Mouse (Mus musculus) hindbrain, embryonic 13.5 days (tissue): ENCODE measurements around the gene Oaz1. TPM values are rescaled to one million over a fixed set of nuclear protein-coding genes. Genes with fewer than 3 reads are reported as not detected.
A peak's percentile ranks its signal among the peaks of the same experiment; 100 is the strongest.

Source experiments
- ATAC-seq: fragments of 200-750 bp; cut with Nextera tagmentation; 2 replicates; pipeline ENCODE4 v1.8.0; 2017; ENCODE audit warnings: moderate TSS enrichment; ENCODE audit not compliant: low FRiP score
- H3K27ac ChIP-seq: fragments of 300-500 bp; sonication (generic); 2 replicates; pipeline ENCODE4 v1.5.1; 2015; ENCODE audit warnings: inconsistent platforms, mild to moderate bottlenecking, moderate library complexity
- H3K27me3 ChIP-seq: fragments of 300-500 bp; sonication (generic); 2 replicates; pipeline ENCODE4 v1.6.1; 2015; ENCODE audit warnings: mild to moderate bottlenecking, inconsistent platforms
- H3K36me3 ChIP-seq: fragments of 300-500 bp; sonication (generic); 2 replicates; pipeline ENCODE4 v1.6.1; 2015; ENCODE audit warnings: mild to moderate bottlenecking, inconsistent platforms
- H3K4me1 ChIP-seq: fragments of 300-500 bp; sonication (generic); replicated peaks from 2 replicates; pipeline ENCODE4 v1.6.1; 2015; ENCODE audit warnings: inconsistent platforms
- H3K4me2 ChIP-seq: fragments of 300-500 bp; sonication (generic); 2 replicates; pipeline ENCODE4 v1.6.1; 2015; ENCODE audit warnings: inconsistent platforms, mild to moderate bottlenecking, moderate library complexity
- H3K4me3 ChIP-seq: fragments of 300-500 bp; sonication (generic); 2 replicates; pipeline ENCODE4 v1.5.1; 2015; ENCODE audit warnings: mild to moderate bottlenecking, inconsistent platforms
- H3K9ac ChIP-seq: fragments of 300-500 bp; sonication (generic); 2 replicates; pipeline ENCODE4 v1.6.1; 2015; ENCODE audit warnings: mild to moderate bottlenecking, inconsistent platforms
- H3K9me3 ChIP-seq: fragments of 300-500 bp; sonication (generic); 2 replicates; pipeline ENCODE4 v1.6.1; 2016; ENCODE audit warnings: inconsistent platforms
- WGBS: fragments of 180-500 bp; shearing (Covaris S2); methylation state at CpG from one replicate; pipeline ENCODE4 v1.1.7; 2015; 5-methylcytosine and 5-hydroxymethylcytosine counted together
- polyA plus RNA-seq: library from polyadenylated mRNA; unstranded; fragments of >200 nt; fragmentation: Nextera tagmentation; extraction: Ambion mirVana; gene quantifications from 2 replicates; pipeline ENCODE4 v1.2.1, GENCODE M21; 2015

Oaz1 gene
- polyA plus RNA-seq, 1 experiment from 2014 or later, result 1,227 TPM

DNA sequence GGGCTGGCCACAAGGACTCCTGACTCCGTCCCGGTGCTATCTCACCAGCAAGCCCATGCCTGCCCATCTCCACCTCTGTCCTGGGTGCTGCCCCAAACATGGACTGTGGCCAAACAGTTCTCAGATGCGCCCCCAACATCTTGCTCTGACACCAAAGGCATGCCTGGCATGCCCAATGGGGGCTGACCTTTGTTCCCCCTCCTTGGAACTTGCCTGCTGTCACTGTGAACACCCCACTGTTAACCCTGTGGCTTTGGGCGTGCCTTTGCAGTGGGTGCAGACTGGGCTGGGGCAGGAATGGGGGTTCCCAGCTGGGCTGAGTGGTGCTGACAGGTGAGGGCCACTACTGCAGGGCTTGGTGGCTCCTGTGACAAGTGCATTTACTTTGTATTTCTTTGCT is 32.7 kb upstream of the Oaz1 start:
- Histone ChIP-seq H3K9me3 (no peaks in the 10 kb centered on the region), H3K27me3 (no peaks in the 10 kb centered on the region), H3K4me2 (no peak overlapping the region), H3K4me1 (peaks cover 26% of the 10 kb centered on the region), H3K9ac (no peak overlapping the region), H3K4me3 (no peak overlapping the region), H3K27ac (peak overlapping the region; percentile 18; the same call in 1 of the 2 replicates), H3K36me3 (peaks cover 77% of the 10 kb centered on the region)
- no peak for ATAC-seq
- WGBS, result 92% methylated on average over 4 of the region's 4 CpGs

DNA sequence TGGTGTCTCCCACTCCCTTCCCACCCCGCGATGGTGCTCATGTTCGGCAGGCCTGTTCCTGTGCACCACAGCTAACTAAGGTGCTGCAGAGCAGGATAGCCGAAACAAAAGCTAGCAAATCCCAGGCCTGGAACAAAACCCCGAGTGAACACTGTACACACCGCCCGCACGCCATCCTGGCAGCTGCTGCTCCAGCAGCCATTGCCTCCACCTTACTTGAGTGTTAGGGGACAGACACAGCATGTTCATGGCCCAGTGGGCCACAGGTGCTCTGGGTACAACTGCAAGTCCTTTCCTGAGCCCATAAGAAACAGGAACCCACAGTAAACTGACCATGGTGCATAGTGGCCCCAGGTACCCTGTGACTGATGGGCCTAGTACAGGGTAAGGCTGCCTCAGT is 31.7 kb upstream of the Oaz1 start:
- peaks cover 68% of the 10 kb centered on the region for H3K36me3 ChIP-seq
- H3K4me1 ChIP-seq, result peaks cover 33% of the 10 kb centered on the region
- no peak overlapping the region for H3K4me3 ChIP-seq
- no peaks in the 10 kb centered on the region for H3K9me3 ChIP-seq
- no peak overlapping the region for H3K9ac ChIP-seq
- 0 out of 2 replicates have a peak overlapping the region, but pooled peaks have one; percentile 18 for H3K27ac ChIP-seq
- no peak for ATAC-seq
- H3K27me3 ChIP-seq, result no peaks in the 10 kb centered on the region
- no peak overlapping the region for H3K4me2 ChIP-seq
- WGBS, result 88% methylated on average over 8 of the region's 8 CpGs

GRCm38 (mm10) chr10:80796307-80796848 is 30.1 kb upstream of the Oaz1 start:
- H3K4me3 ChIP-seq, result peak overlapping the region; percentile 92
- no peak overlapping the region for H3K27ac ChIP-seq
- peak overlapping the region; percentile 94 for H3K9ac ChIP-seq
- no peaks in the 10 kb centered on the region for H3K27me3 ChIP-seq
- no peak for ATAC-seq
- peaks cover 57% of the 10 kb centered on the region for H3K36me3 ChIP-seq
- no peaks in the 10 kb centered on the region for H3K9me3 ChIP-seq
- H3K4me1 ChIP-seq, result peaks cover 44% of the 10 kb centered on the region
- H3K4me2 ChIP-seq, result peak overlapping the region; percentile 93
- WGBS, result 87% methylated on average over 9 of the region's 9 CpGs

DNA sequence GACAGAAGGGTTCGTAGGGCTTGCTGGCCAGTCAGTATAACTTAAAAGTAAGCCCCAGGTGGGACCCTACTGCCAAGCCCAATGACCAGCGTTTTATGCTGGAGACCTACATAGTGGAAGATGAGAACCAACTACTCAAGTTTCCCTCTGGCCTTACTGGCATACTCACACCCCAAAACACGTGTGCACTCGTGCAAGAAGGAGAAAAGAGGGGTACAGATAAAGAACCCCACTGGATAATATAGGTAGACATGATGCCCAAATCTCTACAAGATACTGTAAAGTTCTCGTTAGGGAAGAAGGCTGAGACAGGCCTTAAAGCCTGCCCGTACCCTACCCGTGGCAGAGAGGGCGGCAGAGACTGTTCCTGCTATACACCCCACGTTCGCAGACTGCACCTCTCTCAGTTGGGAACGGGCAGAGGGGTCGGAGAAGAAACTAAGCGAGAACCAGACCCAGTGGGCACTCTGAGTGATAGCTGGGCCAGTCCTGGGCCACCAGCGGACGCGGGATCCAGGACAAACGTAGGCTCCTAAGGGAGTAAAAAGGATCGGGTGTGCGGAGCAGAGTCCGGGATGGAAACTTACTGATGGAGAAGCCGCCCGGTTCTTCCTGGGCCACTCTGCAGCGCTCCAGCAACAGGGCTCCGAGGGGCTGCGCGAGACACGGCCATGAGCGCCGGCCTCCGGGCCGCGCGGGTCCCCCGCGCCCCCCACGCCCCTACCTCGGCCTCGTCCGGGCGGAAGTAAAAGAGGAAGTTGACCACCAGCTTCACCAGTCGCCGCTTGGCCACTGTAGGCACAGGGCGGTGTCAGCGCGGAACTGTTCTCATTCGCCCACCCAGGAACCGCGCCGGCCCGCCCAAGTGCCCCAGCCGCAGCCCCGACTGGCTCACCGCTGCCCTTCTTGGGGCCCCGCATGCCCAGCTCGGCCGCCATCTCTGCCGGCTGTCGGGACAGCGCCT is 29.0 kb upstream of the Oaz1 start:
- H3K9ac ChIP-seq, result peak overlapping the region; percentile 94
- H3K4me3 ChIP-seq, result peak overlapping the region; percentile 92
- no peaks in the 10 kb centered on the region for H3K9me3 ChIP-seq
- H3K4me1 ChIP-seq, result peaks cover 44% of the 10 kb centered on the region
- WGBS, result 4% methylated on average over 58 of the region's 59 CpGs
- H3K27ac ChIP-seq, result peak overlapping the region; percentile 97
- peak overlapping the region; percentile 93 for H3K4me2 ChIP-seq
- peak; percentile 79 for ATAC-seq
- peaks cover 57% of the 10 kb centered on the region for H3K36me3 ChIP-seq
- H3K27me3 ChIP-seq, result no peaks in the 10 kb centered on the region

DNA sequence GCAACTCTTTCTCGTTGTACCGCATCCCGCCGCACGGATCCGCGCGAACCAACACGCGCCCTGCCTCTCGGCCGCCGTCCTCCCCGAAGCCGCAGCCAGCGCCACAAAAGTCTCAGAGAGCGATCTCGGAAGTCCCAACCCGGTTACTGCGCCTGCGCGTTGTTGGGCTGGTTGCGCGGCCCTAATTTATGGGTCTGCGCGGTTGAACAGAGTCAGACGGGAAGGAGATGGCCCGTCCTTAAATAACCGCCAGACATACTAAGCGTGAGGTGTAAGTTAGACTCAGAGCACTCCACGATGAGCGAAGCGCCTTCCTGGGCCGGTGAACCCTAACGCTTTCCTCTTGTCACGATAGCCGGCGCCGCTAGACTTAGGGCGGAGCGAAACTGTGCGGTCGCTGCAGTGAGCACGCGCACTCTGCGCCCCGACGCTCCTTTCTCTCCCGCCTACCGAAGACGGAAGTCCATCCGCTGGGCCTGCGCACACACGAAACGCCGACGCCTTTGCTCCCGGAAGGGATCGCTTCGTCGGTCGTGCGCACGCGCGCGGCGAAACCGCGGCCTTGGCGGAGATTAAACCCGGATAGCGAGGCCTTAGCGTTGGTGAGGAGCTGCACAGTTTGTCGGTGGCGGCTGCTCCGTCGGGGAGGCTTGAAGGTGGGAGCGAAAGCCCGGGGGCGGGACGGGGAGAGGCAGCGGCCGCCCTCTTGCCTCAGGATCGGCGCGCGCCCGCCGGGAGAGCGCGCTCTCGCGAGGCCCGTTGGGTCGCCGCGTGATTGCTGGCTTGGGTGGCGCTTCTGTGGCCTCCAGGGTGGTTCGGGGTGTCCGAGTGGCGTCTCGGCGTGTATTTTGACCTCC is 28.1 kb upstream of the Oaz1 start, which contains the start of the genes Sf3a2 and Plekhj1:
TSS of gene Sf3a2 (plus strand) at position 49 of the 857 bp plus-strand sequence.
TSS of gene Plekhj1 (minus strand) at position 477 of the 857 bp plus-strand sequence.
- under 1% methylated on average over 104 of the region's 104 CpGs for WGBS
- Histone ChIP-seq H3K9me3 (no peaks in the 10 kb centered on the region), H3K4me3 (peak within 1 kb of the TSS; percentile 92), H3K27me3 (no peaks in the 10 kb centered on the region), H3K36me3 (peaks cover 57% of the 10 kb centered on the region), H3K4me1 (peaks cover 44% of the 10 kb centered on the region), H3K9ac (peak within 1 kb of the TSS; percentile 94), H3K4me2 (peak within 1 kb of the TSS; percentile 93), H3K27ac (peak within 1 kb of the TSS; percentile 97)
- peak; percentile 91 for ATAC-seq

DNA sequence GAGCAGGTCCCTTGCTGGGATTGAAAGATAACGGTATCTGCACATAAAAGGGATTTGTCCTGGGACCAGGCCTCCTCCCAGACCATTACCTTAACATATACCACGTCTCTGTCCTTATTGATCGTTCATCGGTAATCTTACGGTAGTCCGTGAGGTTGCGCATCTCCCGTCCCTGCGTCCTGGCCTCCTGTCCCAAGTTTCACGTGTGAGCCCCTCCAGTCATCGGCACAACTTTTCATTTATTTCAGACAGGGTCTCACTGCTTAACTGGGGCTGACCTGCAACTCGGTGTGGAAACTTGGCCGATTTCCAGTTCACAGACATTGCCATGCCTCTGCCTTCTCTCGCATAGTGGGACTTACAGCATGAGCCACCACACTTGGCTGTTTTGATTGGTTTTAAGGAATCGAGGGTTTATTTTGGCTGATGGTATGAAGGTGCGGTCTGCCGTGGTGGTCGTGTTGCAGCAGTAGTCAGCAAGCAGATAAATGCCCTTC is 27.3 kb upstream of the Oaz1 start:
- peak overlapping the region; percentile 93 for H3K4me2 ChIP-seq
- peaks cover 57% of the 10 kb centered on the region for H3K36me3 ChIP-seq
- H3K4me1 ChIP-seq, result peaks cover 44% of the 10 kb centered on the region
- H3K9ac ChIP-seq, result peak overlapping the region; percentile 94
- peaks cover under 1% of the 10 kb centered on the region; the same call in 1 of the 2 replicates for H3K27me3 ChIP-seq
- no peak for ATAC-seq
- 4% methylated on average over 18 of the region's 18 CpGs for WGBS
- peak overlapping the region; percentile 92 for H3K4me3 ChIP-seq
- no peaks in the 10 kb centered on the region for H3K9me3 ChIP-seq
- peak overlapping the region; percentile 97 for H3K27ac ChIP-seq

DNA sequence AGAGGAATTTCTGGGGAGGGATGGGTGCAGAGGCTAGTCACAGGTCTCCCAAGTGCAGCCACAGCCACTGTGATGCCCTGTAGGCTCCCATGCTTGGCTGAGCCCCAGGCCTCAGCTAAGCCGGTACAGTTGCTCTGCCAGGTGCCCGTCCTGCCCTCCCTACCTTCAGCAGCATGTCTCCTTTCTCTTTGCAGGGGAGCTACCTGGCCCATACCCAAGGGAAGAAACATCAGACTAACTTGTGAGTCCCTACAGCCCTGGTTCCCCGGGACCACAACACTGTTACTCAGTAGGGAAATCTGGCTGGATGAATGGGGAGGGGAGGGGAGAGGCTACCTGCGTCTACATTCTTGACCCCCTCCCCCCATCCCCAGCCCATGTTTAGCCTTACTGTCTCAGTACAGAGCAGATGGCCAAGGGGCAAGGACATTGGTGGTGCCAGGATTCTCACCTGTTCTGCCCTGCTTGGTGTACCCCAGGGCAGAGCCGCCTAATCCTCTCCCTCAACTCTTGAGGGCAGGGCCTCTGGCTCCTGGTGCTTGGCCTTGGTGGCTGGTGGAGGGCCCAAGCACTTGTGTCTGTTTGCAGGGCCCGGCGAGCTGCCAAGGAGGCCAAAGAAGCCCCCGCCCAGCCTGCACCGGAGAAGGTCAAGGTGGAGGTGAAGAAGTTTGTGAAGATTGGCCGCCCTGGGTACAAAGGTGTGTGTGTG is 24.1 kb upstream of the Oaz1 start:
- WGBS, result 93% methylated on average over 10 of the region's 10 CpGs

GRCm38 (mm10) chr10:80802996-80803395 is 23.5 kb upstream of the Oaz1 start:
- Histone ChIP-seq H3K36me3 (peaks cover 46% of the 10 kb centered on the region), H3K4me3 (no peak overlapping the region), H3K27ac (no peak overlapping the region), H3K9ac (no peak overlapping the region), H3K4me2 (no peak overlapping the region), H3K9me3 (no peaks in the 10 kb centered on the region), H3K27me3 (peaks cover 21% of the 10 kb centered on the region), H3K4me1 (peaks cover 43% of the 10 kb centered on the region)
- 97% methylated on average over 3 of the region's 3 CpGs for WGBS
- ATAC-seq, result no peak

More for the DNA sequence above, 24.1 kb upstream of the Oaz1 start:
- no peak for ATAC-seq
- Histone ChIP-seq H3K4me2 (no peak overlapping the region), H3K4me3 (no peak overlapping the region), H3K27ac (no peak overlapping the region), H3K36me3 (peaks cover 46% of the 10 kb centered on the region), H3K27me3 (peaks cover 20% of the 10 kb centered on the region), H3K9ac (no peak overlapping the region), H3K4me1 (peaks cover 38% of the 10 kb centered on the region), H3K9me3 (no peaks in the 10 kb centered on the region)

- no peak overlapping the region for H3K27ac ChIP-seq
- H3K36me3 ChIP-seq, result peaks cover 46% of the 10 kb centered on the region
- no peak overlapping the region for H3K4me3 ChIP-seq
- WGBS, result 100% methylated on average over 2 of the region's 2 CpGs
- peaks cover 34% of the 10 kb centered on the region for H3K27me3 ChIP-seq
- ATAC-seq, result no peak
- H3K4me1 ChIP-seq, result peaks cover 54% of the 10 kb centered on the region
- H3K9ac ChIP-seq, result no peak overlapping the region
- H3K9me3 ChIP-seq, result no peaks in the 10 kb centered on the region
- H3K4me2 ChIP-seq, result no peak overlapping the region
Measured at GRCm38 (mm10) chr10:80804340-80804739, 22.1 kb upstream of the Oaz1 start.

GRCm38 (mm10) chr10:80804916-80805315 is 21.5 kb upstream of the Oaz1 start, which contains the start of gene Amh:
TSS of gene Amh (plus strand) at chr10:80805243.
- Histone ChIP-seq H3K4me3 (no peak within 1 kb of the TSS), H3K27ac (no peak within 1 kb of the TSS), H3K27me3 (peaks cover 40% of the 10 kb centered on the region), H3K9me3 (no peaks in the 10 kb centered on the region), H3K4me2 (peak within 1 kb of the TSS; percentile 95; the same call in 1 of the 2 replicates), H3K9ac (peak within 1 kb of the TSS; percentile 82; the same call in 1 of the 2 replicates), H3K4me1 (peaks cover 50% of the 10 kb centered on the region), H3K36me3 (peaks cover 46% of the 10 kb centered on the region)
- 74% methylated on average over 6 of the region's 6 CpGs for WGBS
- ATAC-seq, result no peak

GRCm38 (mm10) chr10:80805322-80805721 is 21.1 kb upstream of the Oaz1 start:
- H3K9ac ChIP-seq, result 0 out of 2 replicates have a peak overlapping the region, but pooled peaks have one; percentile 29
- H3K4me3 ChIP-seq, result no peak overlapping the region
- no peak overlapping the region for H3K4me2 ChIP-seq
- peaks cover 50% of the 10 kb centered on the region for H3K4me1 ChIP-seq
- no peaks in the 10 kb centered on the region for H3K9me3 ChIP-seq
- no peak overlapping the region for H3K27ac ChIP-seq
- WGBS, result 85% methylated on average over 5 of the region's 5 CpGs
- H3K27me3 ChIP-seq, result peaks cover 44% of the 10 kb centered on the region
- ATAC-seq, result no peak
- peaks cover 46% of the 10 kb centered on the region for H3K36me3 ChIP-seq
